In genomic region chr6:146852739-146853138, GRCm38 (mm10) we compare ENCODE assay signal across 24 mouse cellular contexts. TPM values are rescaled to one million over a fixed set of nuclear protein-coding genes. Genes with fewer than 3 reads are reported as not detected.
DNase-seq lines count a peak whose midpoint lies in the region; ATAC-seq and TF ChIP-seq lines count a peak whose summit lies in the region.
"Had no signal": no experiment of that assay in that cellular context is flagged by ENCODE, and none has a peak within 500 bp of the region (broad histone marks: within the 10 kb centered on the region; RNA-seq: fewer than 3 reads in every experiment).

No protein-coding gene starts in this region.

- H3K9me3 ChIP-seq in forebrain, embryonic 14.5 days (replicated peaks; ENCODE audit: control insufficient read depth, low read length): no peaks in the 10 kb centered on the region
- no peaks in the 10 kb centered on the region for H3K9me3 ChIP-seq in forebrain, embryonic 11.5 days (ENCODE audit: control insufficient read depth, low read length)
- H3K9me3 ChIP-seq in limb, embryonic 14.5 days (ENCODE audit: control insufficient read depth, low read length): no peaks in the 10 kb centered on the region
- 0 out of 2 replicates have a peak, but pooled peaks cover 2% of the 10 kb centered on the region for H3K9me3 ChIP-seq in limb, embryonic 10.5 days (replicated peaks)
- H3K9me3 ChIP-seq in midbrain, postnatal 0 days (ENCODE audit: low read length): no peaks in the 10 kb centered on the region
- no peaks in the 10 kb centered on the region for H3K9me3 ChIP-seq in midbrain, embryonic 16.5 days (replicated peaks; ENCODE audit: control insufficient read depth, low read length, poor library complexity, severe bottlenecking)
- H3K9me3 ChIP-seq: forebrain, embryonic 15.5 days; kidney, embryonic 15.5 days; neural tube, embryonic 15.5 days had no signal

- no peaks in the 10 kb centered on the region for H3K36me3 ChIP-seq in forebrain, embryonic 14.5 days (ENCODE audit: control insufficient read depth, insufficient read depth, low read length)
- H3K36me3 ChIP-seq in forebrain, embryonic 11.5 days (ENCODE audit: control insufficient read depth, insufficient read depth, low read length): no peaks in the 10 kb centered on the region
- H3K36me3 ChIP-seq in limb, embryonic 14.5 days (ENCODE audit: control insufficient read depth, insufficient read depth, low read length): no peaks in the 10 kb centered on the region
- H3K36me3 ChIP-seq in limb, embryonic 10.5 days: no peaks in the 10 kb centered on the region
- no peaks in the 10 kb centered on the region for H3K36me3 ChIP-seq in midbrain, postnatal 0 days (ENCODE audit: insufficient read depth, low read length)
- H3K36me3 ChIP-seq in midbrain, embryonic 16.5 days (ENCODE audit: control insufficient read depth, insufficient read depth, low read length): no peaks in the 10 kb centered on the region
- H3K36me3 ChIP-seq: forebrain, embryonic 15.5 days; kidney, embryonic 15.5 days; neural tube, embryonic 15.5 days had no signal

- ATAC-seq in forebrain, embryonic 14.5 days: no peak
- ATAC-seq in forebrain, embryonic 11.5 days (replicated peaks; ENCODE audit: low FRiP score): no peak
- no peak for ATAC-seq in limb, embryonic 14.5 days (ENCODE audit: low FRiP score, low read depth)
- no peak for ATAC-seq in midbrain, postnatal 0 days (ENCODE audit: low FRiP score)
- no peak for ATAC-seq in midbrain, embryonic 16.5 days
- ATAC-seq in activated CD4-positive, CD25-positive, alpha-beta regulatory T cell, adult 4 months: no peak
- ATAC-seq: forebrain, embryonic 15.5 days; intestine, embryonic 16.5 days had no signal

- no peak overlapping the region for H3K4me3 ChIP-seq in forebrain, embryonic 14.5 days (ENCODE audit: low read depth, low read length)
- no peak overlapping the region for H3K4me3 ChIP-seq in forebrain, embryonic 11.5 days (ENCODE audit: low read depth, low read length)
- no peak overlapping the region for H3K4me3 ChIP-seq in limb, embryonic 14.5 days (replicated peaks; ENCODE audit: low read length)
- no peak overlapping the region for H3K4me3 ChIP-seq in limb, embryonic 10.5 days
- H3K4me3 ChIP-seq in midbrain, postnatal 0 days (ENCODE audit: low read depth, low read length): no peak overlapping the region
- H3K4me3 ChIP-seq in midbrain, embryonic 16.5 days (ENCODE audit: low read depth, low read length): no peak overlapping the region
- H3K4me3 ChIP-seq: forebrain, embryonic 15.5 days; kidney, embryonic 15.5 days; layer of hippocampus, adult 2 months; left cerebral cortex, adult 2 months; neural tube, embryonic 15.5 days had no signal

- H3K27ac ChIP-seq in forebrain, embryonic 14.5 days (ENCODE audit: low read depth, low read length): no peak overlapping the region
- no peak overlapping the region for H3K27ac ChIP-seq in forebrain, embryonic 11.5 days (ENCODE audit: low read depth, low read length)
- H3K27ac ChIP-seq in limb, embryonic 14.5 days (replicated peaks; ENCODE audit: low read depth, low read length): no peak overlapping the region
- no peak overlapping the region for H3K27ac ChIP-seq in limb, embryonic 10.5 days
- H3K27ac ChIP-seq in midbrain, postnatal 0 days (ENCODE audit: low read depth, low read length): no peak overlapping the region
- H3K27ac ChIP-seq in midbrain, embryonic 16.5 days (ENCODE audit: low read length): no peak overlapping the region
- H3K27ac ChIP-seq: forebrain, embryonic 15.5 days; kidney, embryonic 15.5 days; layer of hippocampus, adult 2 months; left cerebral cortex, adult 2 months; neural tube, embryonic 15.5 days had no signal

- no peak overlapping the region for H3K9ac ChIP-seq in forebrain, embryonic 14.5 days (ENCODE audit: low read length)
- no peak overlapping the region for H3K9ac ChIP-seq in forebrain, embryonic 11.5 days (ENCODE audit: low read length)
- H3K9ac ChIP-seq in limb, embryonic 14.5 days (ENCODE audit: low read depth, low read length, severe bottlenecking): no peak overlapping the region
- no peak overlapping the region for H3K9ac ChIP-seq in midbrain, postnatal 0 days (replicated peaks; ENCODE audit: low read length, poor library complexity, severe bottlenecking)
- no peak overlapping the region for H3K9ac ChIP-seq in midbrain, embryonic 16.5 days (ENCODE audit: low read depth, low read length)
- H3K9ac ChIP-seq: forebrain, embryonic 15.5 days; kidney, embryonic 15.5 days; neural tube, embryonic 15.5 days had no signal

- H3K27me3 ChIP-seq in forebrain, embryonic 14.5 days (replicated peaks; ENCODE audit: control insufficient read depth, insufficient read depth, low read length): no peaks in the 10 kb centered on the region
- no peaks in the 10 kb centered on the region for H3K27me3 ChIP-seq in forebrain, embryonic 11.5 days (ENCODE audit: control insufficient read depth, insufficient read depth, low read length)
- no peaks in the 10 kb centered on the region for H3K27me3 ChIP-seq in limb, embryonic 14.5 days (ENCODE audit: control insufficient read depth, insufficient read depth, low read length)
- no peaks in the 10 kb centered on the region for H3K27me3 ChIP-seq in limb, embryonic 10.5 days (ENCODE audit: low read depth, poor library complexity, severe bottlenecking)
- no peaks in the 10 kb centered on the region for H3K27me3 ChIP-seq in midbrain, postnatal 0 days (ENCODE audit: insufficient read depth, low read length)
- H3K27me3 ChIP-seq in midbrain, embryonic 16.5 days (ENCODE audit: control insufficient read depth, insufficient read depth, low read depth, low read length): no peaks in the 10 kb centered on the region
- H3K27me3 ChIP-seq: forebrain, embryonic 15.5 days; kidney, embryonic 15.5 days; neural tube, embryonic 15.5 days had no signal

- TF ChIP-seq CTCF in midbrain, postnatal 0 days (IDR thresholded peaks at IDR 0.05): no peak

- no peak for TF ChIP-seq POLR2A in limb, embryonic 14.5 days (IDR thresholded peaks at IDR 0.05; ENCODE audit: borderline replicate concordance, extremely low read depth, insufficient read depth, insufficient read length)

- WGBS in forebrain, embryonic 14.5 days: 80% methylated on average over 4 of the region's 4 CpGs
- 85% methylated on average over 4 of the region's 4 CpGs for WGBS in forebrain, embryonic 11.5 days
- WGBS in limb, embryonic 14.5 days: 52% methylated on average over 4 of the region's 4 CpGs
- 92% methylated on average over 4 of the region's 4 CpGs for WGBS in limb, embryonic 10.5 days
- WGBS in midbrain, postnatal 0 days: 84% methylated on average over 4 of the region's 4 CpGs
- 80% methylated on average over 4 of the region's 4 CpGs for WGBS in midbrain, embryonic 16.5 days

- H3K4me1 ChIP-seq in forebrain, embryonic 14.5 days (ENCODE audit: control insufficient read depth, insufficient read depth, low read length): no peaks in the 10 kb centered on the region
- H3K4me1 ChIP-seq in forebrain, embryonic 11.5 days (replicated peaks; ENCODE audit: control insufficient read depth, insufficient read depth, low read length): no peaks in the 10 kb centered on the region
- H3K4me1 ChIP-seq in limb, embryonic 14.5 days (ENCODE audit: control insufficient read depth, insufficient read depth, low read length): 0 out of 2 replicates have a peak, but pooled peaks cover 3% of the 10 kb centered on the region
- H3K4me1 ChIP-seq in limb, embryonic 10.5 days: peaks cover 4% of the 10 kb centered on the region; the same call in 1 of the 2 replicates
- no peaks in the 10 kb centered on the region for H3K4me1 ChIP-seq in midbrain, postnatal 0 days (ENCODE audit: insufficient read depth, low read length)
- no peaks in the 10 kb centered on the region for H3K4me1 ChIP-seq in midbrain, embryonic 16.5 days (ENCODE audit: control insufficient read depth, insufficient read depth, low read length)
- H3K4me1 ChIP-seq: forebrain, embryonic 15.5 days; kidney, embryonic 15.5 days; neural tube, embryonic 15.5 days had no signal

- peak; percentile 60 for DNase-seq in forebrain, embryonic 14.5 days (ENCODE audit: low spot score)
- no peak for DNase-seq in forebrain, embryonic 11.5 days (ENCODE audit: low spot score)
- peak; percentile 79 for DNase-seq in limb, embryonic 14.5 days (ENCODE audit: low spot score)
- DNase-seq in limb, embryonic 10.5 days (ENCODE audit: low spot score): no peak
- DNase-seq in midbrain, postnatal 0 days (ENCODE audit: low spot score): peak; percentile 19
- no peak for DNase-seq in layer of hippocampus, adult 11-12 months (ENCODE audit: low spot score)
- DNase-seq: adrenal gland, postnatal 14 days; embryo, embryonic 11 days; heart, adult 11 months; lung, postnatal 10 days; right cerebral cortex, postnatal 25 days; thymus, postnatal 25 days had no signal

- H3K4me2 ChIP-seq in forebrain, embryonic 14.5 days (ENCODE audit: low read length): no peak overlapping the region
- H3K4me2 ChIP-seq in forebrain, embryonic 11.5 days (ENCODE audit: low read depth, low read length, severe bottlenecking): no peak overlapping the region
- no peak overlapping the region for H3K4me2 ChIP-seq in limb, embryonic 14.5 days (replicated peaks; ENCODE audit: low read depth, low read length, severe bottlenecking)
- no peak overlapping the region for H3K4me2 ChIP-seq in midbrain, postnatal 0 days (ENCODE audit: low read depth, low read length, poor library complexity, severe bottlenecking)
- H3K4me2 ChIP-seq in midbrain, embryonic 16.5 days (ENCODE audit: low read length): no peak overlapping the region
- H3K4me2 ChIP-seq: forebrain, embryonic 15.5 days; kidney, embryonic 15.5 days; midbrain, embryonic 11.5 days; neural tube, embryonic 15.5 days had no signal

RNA-seq across cellular contexts. Expression of gene Smco2, which starts 2.8 kb away (rescaled TPM):
- polyA plus RNA-seq in forebrain, embryonic 14.5 days (2014; fragmentation: Nextera tagmentation; extraction: Ambion mirVana): not detected in 2 replicates
- polyA plus RNA-seq in forebrain, embryonic 11.5 days (2014; fragmentation: Nextera tagmentation; extraction: Ambion mirVana): not detected in 2 replicates
- polyA plus RNA-seq in limb, embryonic 14.5 days (2012; rRNA removed): not detected in 2 replicates
- polyA plus RNA-seq in limb, embryonic 14.5 days (2014; fragmentation: Nextera tagmentation; extraction: Ambion mirVana): not detected in 2 replicates
- polyA plus RNA-seq in limb, embryonic 10.5 days (2016; fragmentation: Nextera tagmentation; extraction: Ambion mirVana): not detected in 2 replicates
- not detected in 2 replicates for total RNA-seq in midbrain, postnatal 0 days (2014; rRNA removed)
- polyA plus RNA-seq in midbrain, postnatal 0 days (2015; fragmentation: Nextera tagmentation; extraction: Ambion mirVana): not detected in 2 replicates
- not detected in 2 replicates for polyA plus RNA-seq in midbrain, embryonic 16.5 days (2015; fragmentation: Nextera tagmentation; extraction: Ambion mirVana)
- polyA plus RNA-seq in activated CD4-positive, CD25-positive, alpha-beta regulatory T cell, adult 4 months (2017; shearing (Covaris generic)): not detected
- total RNA-seq: adrenal gland, postnatal 14 days; gastrocnemius, adult 8-10 months; layer of hippocampus, adult 2 months; left cerebral cortex, adult 2 months had no signal
- polyA plus RNA-seq: forebrain, embryonic 15.5 days; hindbrain, embryonic 11.5 days; intestine, embryonic 16.5 days; kidney, embryonic 15.5 days; limb, embryonic 11.5 days; midbrain, embryonic 11.5 days; neural tube, embryonic 15.5 days had no signal

RNA-seq across cellular contexts. Expression of gene Ppfibp1, which starts 35.5 kb away (rescaled TPM):
- 10.9 and 15.9 TPM in 2 replicates for polyA plus RNA-seq in forebrain, embryonic 14.5 days (2014; fragmentation: Nextera tagmentation; extraction: Ambion mirVana)
- 35.9 and 38.4 TPM in 2 replicates for polyA plus RNA-seq in forebrain, embryonic 11.5 days (2014; fragmentation: Nextera tagmentation; extraction: Ambion mirVana)
- 43.9 and 46.3 TPM in 2 replicates for polyA plus RNA-seq in limb, embryonic 14.5 days (2012; rRNA removed)
- 59.7 and 59.8 TPM in 2 replicates for polyA plus RNA-seq in limb, embryonic 14.5 days (2014; fragmentation: Nextera tagmentation; extraction: Ambion mirVana)
- polyA plus RNA-seq in limb, embryonic 10.5 days (2016; fragmentation: Nextera tagmentation; extraction: Ambion mirVana): 31.9 and 37.0 TPM in 2 replicates
- total RNA-seq in midbrain, postnatal 0 days (2014; rRNA removed): 23.7 and 25.0 TPM in 2 replicates
- 21.6 and 25.4 TPM in 2 replicates for polyA plus RNA-seq in midbrain, postnatal 0 days (2015; fragmentation: Nextera tagmentation; extraction: Ambion mirVana)
- 19.6 and 22.1 TPM in 2 replicates for polyA plus RNA-seq in midbrain, embryonic 16.5 days (2015; fragmentation: Nextera tagmentation; extraction: Ambion mirVana)
- polyA plus RNA-seq in activated CD4-positive, CD25-positive, alpha-beta regulatory T cell, adult 4 months (2017; shearing (Covaris generic)): 1 to 10 TPM; 5.2 to 7.8 TPM

RNA-seq across cellular contexts. Expression of gene Arntl2, which starts 56.9 kb away (rescaled TPM):
- polyA plus RNA-seq in forebrain, embryonic 14.5 days (2014; fragmentation: Nextera tagmentation; extraction: Ambion mirVana): 0.59 and 1.0 TPM in 2 replicates
- polyA plus RNA-seq in forebrain, embryonic 11.5 days (2014; fragmentation: Nextera tagmentation; extraction: Ambion mirVana): 0.86 and 1.3 TPM in 2 replicates
- 13.4 and 20.5 TPM in 2 replicates for polyA plus RNA-seq in limb, embryonic 14.5 days (2012; rRNA removed)
- 3.2 and 3.6 TPM in 2 replicates for polyA plus RNA-seq in limb, embryonic 14.5 days (2014; fragmentation: Nextera tagmentation; extraction: Ambion mirVana)
- polyA plus RNA-seq in limb, embryonic 10.5 days (2016; fragmentation: Nextera tagmentation; extraction: Ambion mirVana): 1.8 and 4.6 TPM in 2 replicates
- total RNA-seq in midbrain, postnatal 0 days (2014; rRNA removed): 2.5 and 6.4 TPM in 2 replicates
- polyA plus RNA-seq in midbrain, postnatal 0 days (2015; fragmentation: Nextera tagmentation; extraction: Ambion mirVana): 4.5 and 6.4 TPM in 2 replicates
- polyA plus RNA-seq in midbrain, embryonic 16.5 days (2015; fragmentation: Nextera tagmentation; extraction: Ambion mirVana): 2.9 and 4.2 TPM in 2 replicates
- 10 to 100 TPM; 10.0 to 20.1 TPM for polyA plus RNA-seq in activated CD4-positive, CD25-positive, alpha-beta regulatory T cell, adult 4 months (2017; shearing (Covaris generic))

Comparison
In these comparisons a context has a peak if more than half of its experiments do, and no peak if none do; other contexts are left out.
1. DNase-seq: peak in forebrain, embryonic 14.5 days (single experiment), limb, embryonic 14.5 days (single experiment) and midbrain, postnatal 0 days (single experiment); none in forebrain, embryonic 11.5 days (single experiment), limb, embryonic 10.5 days (single experiment) and layer of hippocampus, adult 11-12 months (single experiment).